Mouse (Mus musculus) limb, embryonic 10.5 days (tissue): ENCODE results near the gene Ttc21a. TPM values are rescaled to one million over a fixed set of nuclear protein-coding genes. Genes with fewer than 3 reads are reported as not detected.

Experiments used
- DNase-seq: peaks from one replicate; pipeline ENCODE4 v3.0.0-alpha.2; 2017; ENCODE audit warnings: low spot score
- H3K27ac ChIP-seq: fragments of 300-500 bp; sonication (generic); 2 replicates; pipeline ENCODE4 v1.5.1; 2016; ENCODE audit warnings: mild to moderate bottlenecking
- H3K27me3 ChIP-seq: fragments of 300-500 bp; sonication (generic); 2 replicates; pipeline ENCODE4 v1.6.1; 2016; ENCODE audit warnings: low read depth, mild to moderate bottlenecking; ENCODE audit not compliant: poor library complexity, severe bottlenecking
- H3K36me3 ChIP-seq: fragments of 300-500 bp; sonication (generic); 2 replicates; pipeline ENCODE4 v1.6.1; 2016; ENCODE audit warnings: mild to moderate bottlenecking, moderate library complexity
- H3K4me1 ChIP-seq: fragments of 300-500 bp; sonication (generic); 2 replicates; pipeline ENCODE4 v1.6.1; 2016
- H3K4me3 ChIP-seq: fragments of 300-500 bp; sonication (generic); 2 replicates; pipeline ENCODE4 v1.5.1; 2016; ENCODE audit warnings: mild to moderate bottlenecking, moderate library complexity
- H3K9me3 ChIP-seq: fragments of 300-500 bp; sonication (generic); replicated peaks from 2 replicates; pipeline ENCODE4 v1.6.1; 2016; ENCODE audit warnings: mild to moderate bottlenecking
- WGBS: fragments of 180-500 bp; shearing (Covaris S2); methylation state at CpG from one replicate; pipeline ENCODE4 v1.1.7; 2016; 5-methylcytosine and 5-hydroxymethylcytosine counted together
- polyA plus RNA-seq: library from polyadenylated mRNA; unstranded; fragments of >200 nt; fragmentation: Nextera tagmentation; extraction: Ambion mirVana; gene quantifications from 2 replicates; pipeline ENCODE4 v1.2.1, GENCODE M21; 2016

The Ttc21a gene
- polyA plus RNA-seq, 1 experiment from 2014 or later, result 0.43 TPM

DNA sequence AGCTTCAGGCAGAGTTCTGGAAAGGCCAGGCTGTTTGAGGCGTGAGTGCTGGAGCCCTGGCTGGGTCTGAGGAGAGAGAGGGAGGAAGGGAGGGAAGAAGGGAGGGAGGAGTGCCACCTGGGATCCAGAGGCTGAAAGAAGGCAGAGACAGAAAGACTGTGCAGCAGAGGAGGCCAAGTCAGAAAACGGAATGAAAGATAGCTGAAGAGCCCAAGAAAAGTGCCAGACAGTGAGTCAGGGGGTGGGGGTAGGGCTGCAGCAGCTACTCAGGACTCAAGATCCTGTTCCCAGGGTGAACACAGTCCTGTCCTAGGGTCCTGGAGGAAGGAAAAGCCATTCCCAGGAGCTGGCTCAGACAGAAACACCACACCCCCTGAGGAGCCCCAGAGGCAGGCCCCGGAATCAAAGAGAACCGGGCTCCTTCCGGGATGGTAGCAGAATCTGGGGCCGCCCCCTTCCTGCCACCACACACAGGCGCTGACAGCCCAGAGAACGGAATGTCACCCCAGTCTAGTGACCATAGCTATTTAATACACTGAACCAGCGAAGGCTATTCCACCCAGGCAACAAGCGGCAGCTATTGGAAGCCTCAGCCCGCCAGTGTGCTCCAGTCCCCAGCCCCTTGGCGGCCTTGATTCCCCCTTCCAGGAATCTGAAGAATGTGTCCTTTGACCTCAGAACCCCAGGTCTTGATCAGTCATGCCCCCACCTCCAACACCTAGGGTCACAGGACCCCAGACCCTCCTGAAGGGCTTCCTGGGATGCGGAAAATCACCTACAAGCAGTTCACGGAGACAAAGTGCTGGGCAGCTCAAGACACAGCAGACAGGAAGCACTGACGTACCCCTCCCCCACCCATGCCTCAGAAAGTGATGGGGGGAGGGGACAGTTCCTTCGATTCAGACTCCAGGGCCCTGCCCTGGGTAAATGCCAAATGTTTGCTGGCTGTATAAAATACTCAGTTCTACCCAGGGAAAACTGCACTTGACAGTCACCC lies 44.1 kb downstream of the Ttc21a start:
- Histone ChIP-seq H3K27me3 (no peaks in the 10 kb centered on the region), H3K4me3 (peak overlapping the region; percentile 73), H3K4me1 (peaks cover 92% of the 10 kb centered on the region), H3K27ac (peak overlapping the region; percentile 93), H3K36me3 (no peaks in the 10 kb centered on the region; the same call in 1 of the 2 replicates), H3K9me3 (no peaks in the 10 kb centered on the region)
- under 1% methylated on average over 16 of the region's 16 CpGs for WGBS
- DNase-seq, result peak; percentile 80

DNA sequence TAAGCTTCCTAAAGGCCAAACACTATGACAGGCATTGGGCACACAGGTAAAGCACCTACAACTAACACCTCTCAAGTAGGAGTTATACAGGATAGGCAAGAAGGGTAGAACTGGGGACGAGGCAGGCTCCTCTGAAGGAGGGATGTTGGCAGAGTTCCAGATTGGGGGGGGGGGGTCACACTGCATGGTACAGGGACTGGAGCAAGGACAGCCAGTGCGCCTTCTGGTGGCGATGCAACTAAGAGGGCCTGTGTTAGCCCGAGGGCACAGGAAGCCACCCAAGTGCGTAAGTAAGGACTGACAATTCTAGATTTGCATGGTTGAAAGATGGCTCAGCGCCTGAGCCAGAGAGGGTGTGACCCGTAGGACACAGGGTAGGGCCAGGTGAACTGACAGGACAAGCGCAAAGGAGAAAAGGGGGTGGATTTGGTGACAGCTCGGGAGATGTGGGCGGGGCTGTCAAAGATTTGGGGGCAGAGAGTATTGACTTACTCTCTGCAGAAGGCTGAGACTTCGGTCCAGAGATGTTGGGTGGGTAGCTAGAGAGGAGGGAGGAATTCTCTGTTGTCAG lies 44.9 kb downstream of the Ttc21a start:
- Histone ChIP-seq H3K4me3 (peak overlapping the region; percentile 73), H3K36me3 (no peaks in the 10 kb centered on the region), H3K27ac (peak overlapping the region; percentile 93), H3K4me1 (peaks cover 84% of the 10 kb centered on the region), H3K27me3 (no peaks in the 10 kb centered on the region), H3K9me3 (no peaks in the 10 kb centered on the region)
- peak; percentile 73 for DNase-seq
- 2% methylated on average over 11 of the region's 11 CpGs for WGBS

DNA sequence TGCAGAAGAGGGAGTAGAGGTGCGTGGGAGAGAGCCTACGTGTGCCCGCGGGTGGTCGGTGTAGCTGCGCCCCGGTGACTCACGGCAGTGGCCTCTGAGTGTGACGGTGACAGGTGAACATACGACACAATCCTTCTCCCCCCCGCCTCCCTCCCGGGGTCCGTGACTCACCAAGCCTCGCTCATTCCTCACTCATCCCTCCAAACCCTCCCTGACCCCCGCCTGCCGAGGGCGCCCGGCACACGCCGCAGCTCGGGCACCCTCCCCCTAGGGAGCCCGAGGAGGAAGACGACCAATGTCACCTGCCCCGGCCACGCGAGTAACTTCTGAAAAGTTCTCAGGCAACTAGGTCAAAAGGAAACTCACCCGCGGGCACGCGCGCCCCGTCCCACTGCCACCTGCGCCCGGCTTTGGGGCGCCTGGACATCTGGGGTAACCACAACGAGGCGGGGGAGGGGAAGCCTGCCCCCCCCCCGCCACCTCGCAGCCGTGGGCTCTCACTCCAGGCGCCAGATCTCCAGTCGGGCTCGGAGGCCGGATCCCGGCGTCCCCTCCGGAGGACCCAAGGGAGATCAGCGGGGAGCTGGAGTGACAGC lies 45.6 kb downstream of the Ttc21a start:
- Histone ChIP-seq H3K36me3 (no peaks in the 10 kb centered on the region), H3K27ac (peak overlapping the region; percentile 93), H3K27me3 (no peaks in the 10 kb centered on the region), H3K9me3 (no peaks in the 10 kb centered on the region), H3K4me3 (peak overlapping the region; percentile 73), H3K4me1 (peaks cover 76% of the 10 kb centered on the region)
- WGBS, result under 1% methylated on average over 48 of the region's 48 CpGs
- DNase-seq, result peak; percentile 50

DNA sequence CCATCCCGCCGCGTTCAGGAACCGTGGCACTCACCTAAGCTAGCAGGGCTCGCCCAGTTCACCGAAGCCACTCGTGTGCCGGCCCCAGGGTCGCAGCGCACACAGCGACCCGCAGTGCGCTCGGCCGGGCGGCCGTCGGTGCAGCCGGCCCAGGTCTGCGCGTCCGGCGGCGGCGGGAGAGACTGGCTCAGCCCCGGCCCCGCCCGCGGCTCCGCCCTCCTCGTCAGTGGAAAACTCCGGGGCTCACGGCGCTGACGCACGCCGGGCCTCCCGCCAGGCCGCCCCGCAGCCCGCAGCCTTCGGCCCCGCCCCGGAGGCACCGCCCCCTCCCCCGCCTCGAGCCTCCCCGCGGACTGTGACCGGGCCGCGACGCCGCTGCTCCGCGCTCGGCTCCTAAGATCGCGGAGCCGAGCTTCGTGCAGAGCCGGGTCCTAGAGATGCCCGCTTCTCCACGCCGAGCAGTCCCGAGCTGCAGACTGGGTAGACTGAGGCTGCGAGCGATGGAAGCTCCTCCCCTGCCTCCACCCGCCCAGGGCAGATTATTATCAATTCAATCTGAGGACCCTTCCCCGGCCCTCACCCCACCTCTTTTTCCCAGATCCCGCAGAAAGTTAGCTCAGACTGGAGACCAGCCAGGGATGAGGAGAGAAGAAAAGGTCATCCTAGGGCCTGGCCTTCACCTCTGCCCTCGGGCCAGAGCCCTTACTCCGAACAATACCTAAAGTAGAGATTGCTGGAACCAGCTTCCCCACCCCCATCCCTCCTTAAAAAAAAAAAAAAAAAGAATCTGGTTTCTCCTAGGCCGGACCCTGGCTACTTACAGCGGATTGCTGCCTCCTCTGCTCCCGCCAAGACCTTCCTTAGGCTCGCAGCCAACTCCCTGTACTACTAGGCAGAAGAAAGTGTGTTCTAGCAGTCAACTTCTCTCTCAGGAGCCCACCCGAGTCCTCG lies 46.5 kb downstream of the Ttc21a start:
- peak; percentile 87 for DNase-seq
- Histone ChIP-seq H3K27me3 (no peaks in the 10 kb centered on the region), H3K4me1 (peaks cover 68% of the 10 kb centered on the region), H3K4me3 (peak overlapping the region; percentile 73), H3K36me3 (no peaks in the 10 kb centered on the region), H3K9me3 (no peaks in the 10 kb centered on the region), H3K27ac (peak overlapping the region; percentile 93)
- WGBS, result 1% methylated on average over 77 of the region's 79 CpGs

DNA sequence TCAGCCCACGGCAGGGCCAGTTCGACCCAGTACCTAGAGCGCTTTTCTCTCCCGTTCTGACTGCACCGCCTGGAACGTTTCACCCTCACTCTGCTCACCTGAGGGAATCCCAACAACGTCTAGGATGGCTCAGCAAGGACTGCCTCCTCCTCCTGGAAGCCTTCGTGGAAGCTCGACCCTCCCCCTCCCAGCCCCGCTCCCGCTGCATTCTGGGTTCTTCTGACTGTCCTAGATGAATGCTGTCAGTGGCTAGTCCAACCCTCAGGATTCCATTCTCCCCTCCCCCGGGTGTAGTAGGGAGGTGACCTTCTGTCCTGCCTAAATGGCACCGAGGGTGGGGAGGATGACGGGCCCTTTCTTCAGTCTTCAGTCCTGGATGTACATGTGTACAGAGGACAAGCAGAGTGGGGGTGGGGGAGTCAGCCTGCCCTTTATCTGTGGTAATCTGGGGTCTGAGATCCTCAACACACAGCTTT lies 47.2 kb downstream of the Ttc21a start, which contains the start of gene Csrnp1:
Csrnp1 (minus strand) TSS at position 123 of the 476 bp plus-strand sequence.
- peak; percentile 52 for DNase-seq
- H3K27me3 ChIP-seq, result no peaks in the 10 kb centered on the region
- H3K4me1 ChIP-seq, result peaks cover 61% of the 10 kb centered on the region
- peak within 1 kb of the TSS; percentile 73 for H3K4me3 ChIP-seq
- 6% methylated on average over 14 of the region's 14 CpGs for WGBS
- no peaks in the 10 kb centered on the region for H3K9me3 ChIP-seq
- H3K36me3 ChIP-seq, result no peaks in the 10 kb centered on the region
- peak within 1 kb of the TSS; percentile 93 for H3K27ac ChIP-seq

DNA sequence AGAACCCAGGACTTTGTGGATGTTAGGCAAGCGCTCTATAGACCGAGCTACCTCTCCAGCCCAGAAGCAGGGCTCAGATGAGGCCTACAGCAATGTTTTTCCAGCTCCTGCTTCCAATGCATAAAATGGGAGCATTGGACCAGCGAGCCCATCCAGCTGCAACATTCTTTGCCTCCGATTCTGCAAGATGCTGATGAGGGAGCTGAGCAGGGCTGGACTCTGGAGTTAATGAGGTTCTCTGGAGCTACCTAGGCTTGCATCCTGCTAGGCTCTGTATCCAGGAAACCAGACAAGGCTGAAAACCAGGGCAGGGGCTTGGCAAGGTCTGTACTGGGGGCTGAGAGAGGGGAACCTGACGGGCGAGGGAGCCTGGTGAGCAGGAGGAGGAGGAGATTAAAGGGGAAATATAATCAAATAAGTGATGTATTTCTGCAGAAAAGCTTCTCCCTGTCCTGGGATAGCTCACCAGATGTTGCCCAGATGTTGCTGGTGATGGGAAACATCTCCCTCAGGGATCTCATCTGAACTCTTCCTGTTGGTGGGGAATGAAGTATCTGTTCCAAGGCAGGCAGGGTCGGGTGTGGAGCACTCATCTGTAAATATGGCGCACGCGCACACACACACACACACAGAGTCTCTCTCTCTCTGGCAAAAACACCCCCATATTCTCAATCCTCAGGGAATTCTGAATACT lies 48.6 kb downstream of the Ttc21a start:
- DNase-seq, result no peak
- Histone ChIP-seq H3K4me1 (peaks cover 46% of the 10 kb centered on the region), H3K9me3 (no peaks in the 10 kb centered on the region), H3K27ac (peak overlapping the region; percentile 42; the same call in 1 of the 2 replicates), H3K36me3 (no peaks in the 10 kb centered on the region), H3K4me3 (no peak overlapping the region), H3K27me3 (no peaks in the 10 kb centered on the region)
- 77% methylated on average over 10 of the region's 10 CpGs for WGBS

DNA sequence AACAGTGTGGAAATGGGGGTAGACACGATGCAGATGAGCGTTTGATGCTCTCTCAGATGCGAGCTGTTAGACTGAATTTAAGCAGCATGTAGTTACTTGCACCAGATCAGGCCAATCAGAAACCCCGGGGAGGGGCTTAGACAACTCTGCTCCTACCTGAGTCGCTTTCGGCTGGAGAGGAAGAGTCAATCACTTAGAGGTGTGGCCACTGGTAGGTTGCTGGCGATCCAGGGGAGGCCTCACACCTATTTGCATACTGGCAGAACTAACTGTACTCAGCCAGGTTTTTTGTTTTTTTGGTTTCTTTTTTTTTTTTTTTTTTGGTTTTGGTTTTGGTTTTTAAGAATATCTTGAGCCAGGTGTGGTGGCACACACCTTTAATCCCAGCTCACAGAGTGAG lies 50.9 kb downstream of the Ttc21a start:
- Histone ChIP-seq H3K4me1 (peaks cover 24% of the 10 kb centered on the region), H3K36me3 (no peaks in the 10 kb centered on the region), H3K27ac (no peak overlapping the region), H3K9me3 (no peaks in the 10 kb centered on the region), H3K27me3 (peaks cover 20% of the 10 kb centered on the region), H3K4me3 (no peak overlapping the region)
- DNase-seq, result no peak
- 38% methylated on average over 7 of the region's 7 CpGs for WGBS

DNA sequence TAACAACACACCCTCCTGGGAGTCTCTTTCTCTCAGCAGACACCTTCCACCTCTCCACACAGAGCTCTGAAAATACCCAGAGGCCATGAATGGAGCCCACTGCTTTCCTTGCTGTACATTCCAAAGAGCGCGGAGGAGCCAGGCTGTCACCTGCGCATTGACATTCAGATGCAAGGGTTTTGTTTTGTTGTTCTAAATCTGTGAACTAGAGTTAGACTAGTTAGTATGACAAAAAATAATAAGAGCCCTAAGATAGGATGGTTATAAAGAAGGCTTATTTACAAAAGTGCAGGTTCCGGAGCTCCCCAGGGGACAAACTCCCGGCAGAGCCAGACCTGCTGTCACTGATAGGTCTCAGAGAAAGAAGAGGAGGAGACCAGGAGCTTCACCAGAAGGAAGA lies 53.9 kb downstream of the Ttc21a start:
- WGBS, result 30% methylated on average over 5 of the region's 5 CpGs
- H3K4me3 ChIP-seq, result no peak overlapping the region
- H3K9me3 ChIP-seq, result no peaks in the 10 kb centered on the region

DNA sequence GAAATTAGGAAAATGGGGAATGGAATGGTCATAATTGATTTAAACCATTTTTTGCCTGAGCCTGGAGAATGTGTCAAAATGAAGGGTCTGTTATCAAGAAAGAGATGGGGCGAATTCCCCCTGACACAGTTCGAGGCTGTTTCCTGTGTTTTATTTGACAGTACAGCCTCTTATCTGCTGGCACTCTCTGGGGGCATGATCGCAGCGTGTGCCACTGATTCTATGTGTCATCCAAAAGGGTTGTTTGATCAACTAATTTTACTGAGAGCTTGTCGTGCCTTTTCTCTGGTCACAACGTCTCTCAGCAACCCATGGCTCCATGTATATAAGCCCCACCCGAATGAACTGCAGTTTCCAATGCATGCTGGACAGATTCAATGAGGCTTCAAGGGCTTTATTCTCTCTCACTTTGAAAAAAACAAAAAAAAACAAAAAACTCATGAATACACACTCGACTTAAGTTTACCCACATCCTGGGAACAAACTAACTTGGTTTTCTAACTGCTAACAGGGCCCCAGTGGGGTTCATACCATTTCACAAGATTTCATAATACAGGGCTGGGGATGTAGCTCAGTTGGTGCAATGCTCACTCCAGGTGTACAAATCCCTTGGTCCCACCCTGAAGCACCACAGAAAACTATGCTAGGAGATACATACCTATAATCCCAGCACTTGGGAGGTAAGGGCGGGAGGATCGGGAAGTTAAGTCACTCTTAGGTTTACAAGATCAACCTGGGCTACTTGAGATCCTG lies 55.9 kb downstream of the Ttc21a start:
- no peak overlapping the region for H3K27ac ChIP-seq
- no peaks in the 10 kb centered on the region for H3K36me3 ChIP-seq
- DNase-seq, result no peak
- H3K27me3 ChIP-seq, result peaks cover 20% of the 10 kb centered on the region
- 83% methylated on average over 10 of the region's 10 CpGs for WGBS
- no peaks in the 10 kb centered on the region for H3K9me3 ChIP-seq
- no peaks in the 10 kb centered on the region for H3K4me1 ChIP-seq
- H3K4me3 ChIP-seq, result no peak overlapping the region

More for the DNA sequence above, 53.9 kb downstream of the Ttc21a start:
- Histone ChIP-seq H3K27me3 (peaks cover 20% of the 10 kb centered on the region), H3K27ac (no peak overlapping the region), H3K36me3 (no peaks in the 10 kb centered on the region), H3K4me1 (no peaks in the 10 kb centered on the region)
- DNase-seq, result no peak

DNA sequence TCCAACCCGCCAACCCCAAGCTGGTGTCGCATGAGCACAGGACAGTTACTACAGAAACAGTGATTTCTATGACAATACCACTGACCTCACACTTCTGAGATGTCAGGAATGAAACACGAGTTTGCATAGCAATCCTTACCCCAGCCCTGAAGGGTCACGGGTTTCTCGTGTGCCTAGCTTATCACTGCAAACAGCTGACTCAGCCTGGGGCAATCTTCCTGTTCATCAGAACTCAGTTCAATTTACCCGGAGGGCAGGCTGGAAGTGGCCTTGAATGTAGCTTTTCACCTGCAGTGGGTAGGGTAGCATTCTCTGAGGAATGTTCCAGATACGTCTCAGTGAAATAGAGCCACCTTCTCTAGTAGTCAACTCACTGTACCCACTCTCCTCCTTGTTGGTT lies 56.8 kb downstream of the Ttc21a start:
- Histone ChIP-seq H3K27me3 (peaks cover 20% of the 10 kb centered on the region), H3K9me3 (no peaks in the 10 kb centered on the region), H3K27ac (no peak overlapping the region), H3K4me3 (no peak overlapping the region), H3K36me3 (no peaks in the 10 kb centered on the region), H3K4me1 (no peaks in the 10 kb centered on the region)
- DNase-seq, result no peak
- 77% methylated on average over 7 of the region's 7 CpGs for WGBS

DNA sequence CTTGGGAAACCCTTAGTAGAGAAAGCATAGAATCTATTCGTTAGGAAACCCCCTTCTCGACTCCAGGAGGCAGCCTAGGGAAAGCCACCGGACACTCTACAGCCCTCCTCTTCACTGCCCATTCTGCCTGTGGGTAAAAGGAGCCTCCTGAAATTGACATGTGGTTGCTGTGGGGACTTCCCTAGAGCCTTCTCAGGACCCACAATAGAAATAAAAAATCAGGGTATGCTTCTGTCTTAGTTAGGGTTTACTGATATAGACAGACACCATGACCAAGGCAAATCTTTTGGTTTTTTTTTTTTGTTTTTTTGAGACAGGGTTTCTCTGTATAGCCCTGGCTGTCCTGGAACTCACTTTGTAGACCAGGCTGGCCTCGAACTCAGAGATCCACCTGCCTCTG lies 58.7 kb downstream of the Ttc21a start:
- Histone ChIP-seq H3K9me3 (no peaks in the 10 kb centered on the region), H3K27me3 (peaks cover 20% of the 10 kb centered on the region), H3K27ac (no peak overlapping the region), H3K36me3 (no peaks in the 10 kb centered on the region), H3K4me1 (no peaks in the 10 kb centered on the region), H3K4me3 (no peak overlapping the region)
- DNase-seq, result no peak
- 91% methylated on average over 4 of the region's 4 CpGs for WGBS
